Mouse (Mus musculus): Measurements from ENCODE around the gene Ubtd2. TPM values are rescaled to one million over a fixed set of nuclear protein-coding genes. Genes with fewer than 3 reads are reported as not detected.

The Ubtd2 gene
- polyA plus RNA-seq, 1 experiment from 2014 or later = 3.2 TPM

GRCm38 (mm10) chr11:32553311-32554140 is 98.4 kb downstream of the Ubtd2 start:
- Histone ChIP-seq H3K27ac (ENCODE audit: low read depth) (peak overlapping the region; percentile 58; the same call in 1 of the 2 replicates), H3K4me2 (ENCODE audit: low read depth, low read length) (peak overlapping the region; percentile 15; the same call in 1 of the 2 replicates), H3K4me1 (ENCODE audit: insufficient read depth) (peaks cover 52% of the 10 kb centered on the region), H3K27me3 (ENCODE audit: insufficient read depth, low read length) (no peaks in the 10 kb centered on the region), H3K9me3 (ENCODE audit: low read length) (no peaks in the 10 kb centered on the region), H3K4me3 (ENCODE audit: low read depth, low read length) (no peak overlapping the region), H3K36me3 (replicated peaks; ENCODE audit: insufficient read depth, low read length) (no peaks in the 10 kb centered on the region; the same call in 1 of the 2 replicates), H3K9ac (replicated peaks) (no peak overlapping the region)
- ATAC-seq (peak; percentile 18; the same call in 1 of the 2 replicates), DNase-seq (no peak)
- WGBS (ENCODE audit: insufficient replicate concordance) = 37% methylated on average over 14 of the region's 14 CpGs
- TF ChIP-seq CTCF (IDR thresholded peaks at IDR 0.05; ENCODE audit: low read depth) (no peak), EP300 (IDR thresholded peaks at IDR 0.05; ENCODE audit: low read depth) (no peak)

GRCm38 (mm10) chr11:32554141-32555091 is 99.2 kb downstream of the Ubtd2 start:
- Histone ChIP-seq H3K27me3 (ENCODE audit: insufficient read depth, low read length) (no peaks in the 10 kb centered on the region), H3K4me3 (ENCODE audit: low read depth, low read length) (no peak overlapping the region), H3K9ac (replicated peaks) (no peak overlapping the region), H3K27ac (ENCODE audit: low read depth) (peak overlapping the region; percentile 62), H3K36me3 (replicated peaks; ENCODE audit: insufficient read depth, low read length) (no peaks in the 10 kb centered on the region; the same call in 1 of the 2 replicates), H3K4me2 (ENCODE audit: low read depth, low read length) (peak overlapping the region; percentile 40), H3K9me3 (ENCODE audit: low read length) (no peaks in the 10 kb centered on the region), H3K4me1 (ENCODE audit: insufficient read depth) (peaks cover 55% of the 10 kb centered on the region)
- WGBS (ENCODE audit: insufficient replicate concordance) = 35% methylated on average over 14 of the region's 14 CpGs
- DNase-seq (no peak), ATAC-seq (peak; percentile 63)
- TF ChIP-seq EP300 (IDR thresholded peaks at IDR 0.05; ENCODE audit: low read depth) = no peak
- TF ChIP-seq CTCF (IDR thresholded peaks at IDR 0.05; ENCODE audit: low read depth) = no peak

GRCm38 (mm10) chr11:32555103-32555689 is 100.0 kb downstream of the Ubtd2 start:
- DNase-seq (peak; percentile 56), ATAC-seq (peak; percentile 33; the same call in 1 of the 2 replicates)
- no peaks in the 10 kb centered on the region for H3K27me3 ChIP-seq (ENCODE audit: insufficient read depth, low read length)
- peaks cover 55% of the 10 kb centered on the region for H3K4me1 ChIP-seq (ENCODE audit: insufficient read depth)
- 76% methylated on average over 12 of the region's 12 CpGs for WGBS (ENCODE audit: insufficient replicate concordance)
- TF ChIP-seq CTCF (IDR thresholded peaks at IDR 0.05; ENCODE audit: low read depth) = no peak
- TF ChIP-seq EP300 (IDR thresholded peaks at IDR 0.05; ENCODE audit: low read depth) = no peak
- no peaks in the 10 kb centered on the region for H3K36me3 ChIP-seq (replicated peaks; ENCODE audit: insufficient read depth, low read length)
- no peak overlapping the region for H3K4me3 ChIP-seq (ENCODE audit: low read depth, low read length)
- H3K27ac ChIP-seq (ENCODE audit: low read depth) = peak overlapping the region; percentile 46
- no peak overlapping the region for H3K9ac ChIP-seq (replicated peaks)
- H3K9me3 ChIP-seq (ENCODE audit: low read length) = no peaks in the 10 kb centered on the region
- peak overlapping the region; percentile 5; the same call in 1 of the 2 replicates for H3K4me2 ChIP-seq (ENCODE audit: low read depth, low read length)

GRCm38 (mm10) chr11:32556333-32556990 is 101.3 kb downstream of the Ubtd2 start:
- ATAC-seq (no peak), DNase-seq (no peak)
- H3K27me3 ChIP-seq (ENCODE audit: insufficient read depth, low read length) = no peaks in the 10 kb centered on the region
- H3K36me3 ChIP-seq (replicated peaks; ENCODE audit: insufficient read depth, low read length) = no peaks in the 10 kb centered on the region
- peak overlapping the region; percentile 2; the same call in 1 of the 2 replicates for H3K27ac ChIP-seq (ENCODE audit: low read depth)
- TF ChIP-seq CTCF (IDR thresholded peaks at IDR 0.05; ENCODE audit: low read depth) (no peak), EP300 (IDR thresholded peaks at IDR 0.05; ENCODE audit: low read depth) (no peak)
- peaks cover 44% of the 10 kb centered on the region for H3K4me1 ChIP-seq (ENCODE audit: insufficient read depth)
- H3K9me3 ChIP-seq (ENCODE audit: low read length) = no peaks in the 10 kb centered on the region
- WGBS (ENCODE audit: insufficient replicate concordance) = 76% methylated on average over 10 of the region's 10 CpGs
- no peak overlapping the region for H3K9ac ChIP-seq (replicated peaks)
- no peak overlapping the region for H3K4me2 ChIP-seq (ENCODE audit: low read depth, low read length)
- H3K4me3 ChIP-seq (ENCODE audit: low read depth, low read length) = no peak overlapping the region

GRCm38 (mm10) chr11:32558026-32558425 is 102.9 kb downstream of the Ubtd2 start:
- H3K9me3 ChIP-seq (ENCODE audit: low read length) = no peaks in the 10 kb centered on the region
- no peak for ATAC-seq
- WGBS (ENCODE audit: insufficient replicate concordance) = 86% methylated on average over 4 of the region's 4 CpGs

More at GRCm38 (mm10) chr11:32558026-32558425, 102.9 kb downstream of the Ubtd2 start:
- Histone ChIP-seq H3K27me3 (ENCODE audit: insufficient read depth, low read length) (no peaks in the 10 kb centered on the region), H3K4me3 (ENCODE audit: low read depth, low read length) (no peak overlapping the region), H3K27ac (ENCODE audit: low read depth) (peak overlapping the region; percentile 51; the same call in 1 of the 2 replicates), H3K4me1 (ENCODE audit: insufficient read depth) (peaks cover 43% of the 10 kb centered on the region), H3K36me3 (replicated peaks; ENCODE audit: insufficient read depth, low read length) (no peaks in the 10 kb centered on the region), H3K9ac (replicated peaks) (no peak overlapping the region), H3K4me2 (ENCODE audit: low read depth, low read length) (no peak overlapping the region)
- TF ChIP-seq EP300 (IDR thresholded peaks at IDR 0.05; ENCODE audit: low read depth) (no peak), CTCF (IDR thresholded peaks at IDR 0.05; ENCODE audit: low read depth) (no peak)
- DNase-seq = no peak

Measured in liver, postnatal 0 days (tissue).